Mouse (Mus musculus) intestine, embryonic 16.5 days (tissue): ENCODE measurements around the gene Rph3al. TPM values are rescaled to one million over a fixed set of nuclear protein-coding genes. Genes with fewer than 3 reads are reported as not detected.
A peak's percentile ranks its signal among the peaks of the same experiment; 100 is the strongest.

Source experiments
- ATAC-seq: fragments of 200-750 bp; cut with Nextera tagmentation; 2 replicates; pipeline ENCODE4 v1.8.0; 2017; ENCODE audit warnings: moderate TSS enrichment, moderate library complexity
- H3K27ac ChIP-seq: fragments of 300-500 bp; sonication (generic); 2 replicates; pipeline ENCODE4 v1.5.1; 2014; ENCODE audit warnings: mild to moderate bottlenecking, low read length
- H3K27me3 ChIP-seq: fragments of 300-500 bp; sonication (generic); replicated peaks from 2 replicates; pipeline ENCODE4 v1.6.1; 2014; ENCODE audit warnings: low read length, control low read depth, mixed read lengths; ENCODE audit not compliant: control insufficient read depth, insufficient read depth
- H3K36me3 ChIP-seq: fragments of 300-500 bp; sonication (generic); 2 replicates; pipeline ENCODE4 v1.6.1; 2014; ENCODE audit warnings: low read length, control low read depth; ENCODE audit not compliant: control insufficient read depth, insufficient read depth
- H3K4me1 ChIP-seq: fragments of 300-500 bp; sonication (generic); 2 replicates; pipeline ENCODE4 v1.6.1; 2014; ENCODE audit warnings: low read length, control low read depth, mixed read lengths; ENCODE audit not compliant: control insufficient read depth, insufficient read depth
- H3K4me2 ChIP-seq: fragments of 300-500 bp; sonication (generic); 2 replicates; pipeline ENCODE4 v1.6.1; 2014; ENCODE audit warnings: low read depth, low read length, control low read depth
- H3K4me3 ChIP-seq: fragments of 300-500 bp; sonication (generic); 2 replicates; pipeline ENCODE4 v1.5.1; 2014; ENCODE audit warnings: mild to moderate bottlenecking, low read length
- H3K9ac ChIP-seq: fragments of 300-500 bp; sonication (generic); 2 replicates; pipeline ENCODE4 v1.6.1; 2014; ENCODE audit warnings: low read depth, low read length
- H3K9me3 ChIP-seq: fragments of 300-500 bp; sonication (generic); 2 replicates; pipeline ENCODE4 v1.6.1; 2016; ENCODE audit warnings: low read length, control low read depth; ENCODE audit not compliant: control insufficient read depth
- WGBS: fragments of 180-500 bp; shearing (Covaris S2); extraction: QIAGEN DNeasy Blood & Tissue Kit; methylation state at CpG from one replicate; pipeline ENCODE4 v1.1.7; 2014; 5-methylcytosine and 5-hydroxymethylcytosine counted together
- polyA plus RNA-seq: library from polyadenylated mRNA; unstranded; fragments of >200 nt; fragmentation: Nextera tagmentation; extraction: Ambion mirVana; gene quantifications from 2 replicates; pipeline ENCODE4 v1.2.1, GENCODE M21; 2015

Rph3al gene
- polyA plus RNA-seq, 1 experiment from 2014 or later: 21.1 TPM

DNA sequence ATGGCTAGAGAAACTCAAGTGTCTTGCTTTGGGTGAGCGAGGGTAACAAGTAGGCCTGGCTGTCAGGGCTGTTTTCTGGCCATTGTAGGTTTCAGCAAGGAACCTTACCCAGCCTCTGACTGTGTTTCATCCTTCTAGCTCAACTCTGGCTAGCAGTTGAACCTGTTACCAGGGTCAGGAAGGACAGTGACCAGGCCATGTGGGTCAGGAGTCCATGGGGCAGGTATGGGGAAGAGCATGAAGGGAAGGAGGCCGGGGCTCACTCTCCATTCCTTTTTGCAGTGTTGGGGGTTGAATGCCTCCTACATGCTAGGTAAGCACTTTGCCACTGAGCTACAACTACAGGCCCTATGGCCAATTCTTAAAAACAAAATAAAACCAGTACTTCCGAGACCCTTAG lies 107.8 kb downstream of the Rph3al start:
- no peak for ATAC-seq

DNA sequence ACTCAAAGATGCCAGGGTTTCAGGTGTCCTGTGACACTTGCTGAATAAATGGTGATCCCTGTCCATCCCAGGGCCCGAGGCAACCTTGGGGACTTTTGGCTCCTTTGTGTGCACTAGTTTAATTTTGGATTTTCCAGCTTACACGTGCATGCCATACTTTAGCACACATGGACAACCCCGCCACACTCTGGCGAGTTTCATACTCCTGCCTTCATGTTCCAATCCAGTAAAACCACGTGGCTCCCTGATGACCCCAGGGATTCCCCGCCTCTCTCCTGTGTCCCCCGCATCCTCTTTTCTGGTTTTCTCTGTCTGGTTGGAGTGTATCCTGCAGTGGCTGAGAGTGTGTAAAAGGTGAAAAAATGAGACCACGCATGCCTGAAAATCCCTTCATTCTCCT lies 110.8 kb downstream of the Rph3al start:
- no peak overlapping the region for H3K27ac ChIP-seq
- H3K27me3 ChIP-seq: no peaks in the 10 kb centered on the region
- no peaks in the 10 kb centered on the region for H3K4me1 ChIP-seq
- H3K9ac ChIP-seq: no peak overlapping the region
- no peaks in the 10 kb centered on the region for H3K9me3 ChIP-seq
- WGBS: 85% methylated on average over 8 of the region's 8 CpGs
- no peaks in the 10 kb centered on the region for H3K36me3 ChIP-seq
- no peak for ATAC-seq
- H3K4me3 ChIP-seq: no peak overlapping the region
- H3K4me2 ChIP-seq: no peak overlapping the region

More for the DNA sequence above, 107.8 kb downstream of the Rph3al start:
- Histone ChIP-seq H3K4me3 (no peak overlapping the region), H3K27me3 (no peaks in the 10 kb centered on the region), H3K9ac (no peak overlapping the region), H3K4me2 (no peak overlapping the region), H3K9me3 (no peaks in the 10 kb centered on the region), H3K4me1 (no peaks in the 10 kb centered on the region), H3K36me3 (no peaks in the 10 kb centered on the region), H3K27ac (no peak overlapping the region)
- 89% methylated on average over 3 of the region's 3 CpGs for WGBS

DNA sequence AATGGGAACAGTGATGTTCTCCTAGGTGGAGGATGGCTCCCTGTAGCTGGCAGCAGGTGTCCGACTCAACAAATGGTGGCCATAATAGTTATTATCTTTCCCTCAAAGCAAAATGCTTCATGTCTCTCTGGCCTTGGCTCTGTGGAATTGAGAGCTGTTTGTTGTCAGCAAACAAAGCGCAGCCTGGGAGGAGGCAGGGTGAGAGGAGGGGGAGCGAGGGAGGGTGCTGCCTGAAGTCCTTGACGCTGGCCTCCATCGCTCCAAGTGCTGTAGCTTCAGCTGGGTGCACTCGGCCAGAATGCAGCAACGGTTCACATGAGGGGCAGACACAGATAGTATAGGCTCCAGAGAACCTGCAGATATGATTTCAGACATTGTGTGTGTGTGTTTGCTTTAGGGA lies 114.7 kb downstream of the Rph3al start:
- Histone ChIP-seq H3K4me2 (no peak overlapping the region), H3K9ac (no peak overlapping the region), H3K36me3 (no peaks in the 10 kb centered on the region), H3K27me3 (no peaks in the 10 kb centered on the region), H3K4me3 (no peak overlapping the region), H3K4me1 (no peaks in the 10 kb centered on the region; the same call in 1 of the 2 replicates), H3K9me3 (no peaks in the 10 kb centered on the region), H3K27ac (no peak overlapping the region)
- 51% methylated on average over 7 of the region's 7 CpGs for WGBS
- ATAC-seq: no peak

DNA sequence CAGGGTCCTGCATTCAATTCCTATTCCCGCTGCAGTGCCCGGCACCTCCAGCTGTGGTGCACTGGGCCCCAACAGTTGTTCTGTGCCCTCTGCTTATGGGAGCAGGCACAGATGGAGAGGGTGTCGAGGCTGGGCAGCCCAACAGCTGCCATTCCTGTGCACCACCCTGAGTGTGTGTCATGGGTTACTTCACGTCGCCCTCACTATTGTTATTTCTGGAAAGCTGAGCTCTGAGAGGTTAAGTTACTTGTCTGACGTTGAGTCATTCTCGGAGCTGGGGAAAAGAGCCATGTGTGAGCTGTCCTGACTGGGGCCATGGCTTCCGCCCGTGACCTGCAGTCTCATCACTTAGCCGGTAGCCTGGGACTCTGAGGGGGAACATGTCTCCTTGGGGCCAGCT lies 125.1 kb downstream of the Rph3al start:
- peak overlapping the region; percentile 37; the same call in 1 of the 2 replicates for H3K9ac ChIP-seq
- no peak overlapping the region for H3K4me2 ChIP-seq
- ATAC-seq: no peak
- H3K9me3 ChIP-seq: no peaks in the 10 kb centered on the region
- H3K4me3 ChIP-seq: no peak overlapping the region
- no peaks in the 10 kb centered on the region for H3K27me3 ChIP-seq
- H3K4me1 ChIP-seq: peaks cover 31% of the 10 kb centered on the region
- WGBS: 60% methylated on average over 10 of the region's 10 CpGs
- H3K27ac ChIP-seq: peak overlapping the region; percentile 98
- no peaks in the 10 kb centered on the region for H3K36me3 ChIP-seq

DNA sequence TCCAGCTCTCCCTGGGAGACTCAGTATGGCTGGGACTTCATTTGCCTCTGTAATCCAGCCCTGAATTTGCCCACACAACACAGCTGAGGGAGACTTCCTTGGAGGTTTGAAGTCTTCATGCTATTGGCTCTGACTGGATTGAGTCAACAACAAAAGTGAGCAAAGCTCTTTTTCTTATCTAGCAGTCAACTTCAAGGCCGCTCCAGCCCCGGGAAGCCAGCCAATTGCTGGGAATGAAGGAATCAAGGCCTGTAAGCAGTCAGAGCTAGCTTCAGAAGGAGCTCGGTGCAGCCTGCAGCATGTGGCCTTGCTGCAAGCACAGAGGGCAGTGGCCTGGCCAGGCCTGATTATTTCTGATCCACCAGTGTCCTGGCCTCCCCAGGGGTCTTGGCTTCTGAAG lies 126.3 kb downstream of the Rph3al start:
- Histone ChIP-seq H3K27me3 (no peaks in the 10 kb centered on the region), H3K4me3 (no peak overlapping the region), H3K36me3 (no peaks in the 10 kb centered on the region), H3K27ac (peak overlapping the region; percentile 98), H3K4me1 (peaks cover 35% of the 10 kb centered on the region), H3K9me3 (no peaks in the 10 kb centered on the region), H3K4me2 (no peak overlapping the region), H3K9ac (peak overlapping the region; percentile 59)
- WGBS: 10% methylated on average over 3 of the region's 3 CpGs
- ATAC-seq: peak; percentile 91

DNA sequence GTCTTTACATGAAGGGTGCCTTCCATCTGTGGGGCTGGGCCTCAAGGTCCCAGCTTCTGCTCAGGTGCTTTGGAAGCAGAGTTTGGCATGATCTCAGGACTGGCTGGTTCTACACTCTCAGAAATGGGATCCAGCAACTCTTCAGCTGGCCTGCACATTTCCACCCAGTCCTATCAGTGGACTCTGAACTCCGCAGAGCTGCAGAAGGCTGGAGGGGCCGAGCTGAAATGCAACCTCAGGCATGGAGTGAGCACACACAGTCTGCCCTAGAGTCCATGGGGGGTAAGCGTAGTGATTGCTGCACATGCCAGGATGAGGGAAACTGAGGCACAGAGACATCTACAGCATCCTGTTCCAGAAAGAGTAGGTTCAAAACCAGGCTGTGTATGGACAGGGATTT lies 127.7 kb downstream of the Rph3al start:
- Histone ChIP-seq H3K27me3 (no peaks in the 10 kb centered on the region), H3K36me3 (no peaks in the 10 kb centered on the region), H3K4me2 (0 out of 2 replicates have a peak overlapping the region, but pooled peaks have one; percentile 16), H3K4me1 (peaks cover 35% of the 10 kb centered on the region), H3K4me3 (no peak overlapping the region), H3K27ac (peak overlapping the region; percentile 65), H3K9ac (0 out of 2 replicates have a peak overlapping the region, but pooled peaks have one; percentile 18), H3K9me3 (no peaks in the 10 kb centered on the region)
- WGBS: 70% methylated on average over 3 of the region's 3 CpGs
- ATAC-seq: peak; percentile 71

DNA sequence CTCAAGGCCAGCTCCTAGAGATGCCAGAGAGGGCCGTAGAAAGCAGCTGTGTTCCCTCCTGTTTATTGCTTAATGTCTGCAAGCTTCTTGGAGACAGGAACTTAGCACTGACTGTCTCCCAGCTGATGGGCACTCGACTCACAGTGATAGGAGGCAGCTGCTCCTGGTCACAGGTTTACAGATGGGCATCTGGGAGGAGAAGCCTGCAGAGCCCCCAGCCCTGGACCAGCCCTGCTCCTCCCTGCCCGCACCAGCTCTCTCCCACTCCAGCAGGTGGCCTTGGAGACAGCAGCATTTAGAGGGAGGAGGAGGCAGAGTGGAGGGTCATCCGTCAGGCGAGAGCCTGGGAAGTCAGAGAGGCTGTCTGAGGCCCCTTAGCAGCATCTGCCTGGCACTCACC lies 130.7 kb downstream of the Rph3al start:
- Histone ChIP-seq H3K9ac (no peak overlapping the region), H3K36me3 (no peaks in the 10 kb centered on the region), H3K27ac (no peak overlapping the region), H3K4me2 (no peak overlapping the region), H3K9me3 (no peaks in the 10 kb centered on the region), H3K4me1 (peaks cover 21% of the 10 kb centered on the region), H3K27me3 (no peaks in the 10 kb centered on the region), H3K4me3 (no peak overlapping the region)
- WGBS: 27% methylated on average over 5 of the region's 5 CpGs
- 0 out of 2 replicates have a peak, but pooled peaks have one; percentile 8 for ATAC-seq

DNA sequence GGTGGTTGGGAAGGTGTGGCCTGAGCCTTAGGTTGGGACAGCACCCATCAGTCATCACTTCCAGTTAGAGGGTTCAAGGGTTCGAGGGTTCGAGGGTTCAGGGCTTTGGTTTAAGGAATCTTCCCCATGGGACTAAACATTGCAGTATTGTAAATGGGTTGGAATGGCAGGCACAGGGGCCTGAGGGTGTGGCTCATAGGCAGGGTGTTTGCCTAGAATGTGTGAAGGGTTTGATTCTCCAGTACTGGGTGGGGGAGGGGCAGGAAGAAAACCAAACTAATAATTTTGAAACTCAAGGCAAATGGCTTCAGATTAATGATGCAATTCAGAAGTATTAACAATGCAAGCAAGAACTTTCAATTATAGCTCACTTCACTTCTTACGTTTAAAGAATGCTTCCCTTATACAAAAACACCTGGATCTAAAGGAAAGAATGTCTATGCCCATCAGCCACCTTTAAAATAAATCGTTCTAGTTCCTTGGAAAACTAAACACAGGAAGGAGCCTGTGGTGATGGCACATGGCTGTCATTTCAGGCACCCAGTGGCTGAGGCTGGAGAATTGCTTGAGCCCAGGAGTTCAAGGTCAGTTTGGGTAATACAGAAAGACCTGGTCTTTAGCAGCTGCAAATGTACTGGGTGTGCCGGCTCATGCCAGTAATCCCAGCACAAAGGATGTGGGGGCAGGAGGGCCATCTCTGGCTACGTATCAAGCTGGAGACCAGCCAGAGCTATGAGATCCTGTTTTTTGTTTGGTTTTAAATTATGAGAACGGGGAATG lies 136.3 kb downstream of the Rph3al start:
- WGBS: 74% methylated on average over 7 of the region's 7 CpGs
- Histone ChIP-seq H3K9me3 (no peaks in the 10 kb centered on the region), H3K27me3 (no peaks in the 10 kb centered on the region), H3K27ac (no peak overlapping the region), H3K4me2 (no peak overlapping the region), H3K9ac (no peak overlapping the region), H3K4me3 (no peak overlapping the region), H3K36me3 (no peaks in the 10 kb centered on the region), H3K4me1 (no peaks in the 10 kb centered on the region)
- ATAC-seq: no peak

DNA sequence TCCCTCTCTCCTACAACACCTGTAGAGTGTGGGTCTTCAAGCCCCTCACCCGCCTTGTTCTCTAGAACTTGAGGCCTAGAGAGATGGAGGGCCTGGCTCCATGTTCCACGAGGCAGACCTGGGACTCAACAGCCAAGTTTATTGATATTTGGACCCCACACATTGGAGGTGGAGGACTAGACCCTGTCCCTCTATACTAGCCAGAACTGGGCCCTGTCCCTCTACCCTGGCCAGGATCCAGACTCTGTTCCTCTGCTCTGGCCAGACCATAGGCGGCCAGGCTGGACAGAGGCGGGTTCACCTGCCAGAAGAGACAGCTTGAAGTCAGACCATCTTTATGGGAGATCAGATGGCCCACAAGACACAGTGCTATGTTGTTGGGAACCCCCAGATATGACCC lies 136.9 kb downstream of the Rph3al start:
- no peak overlapping the region for H3K27ac ChIP-seq
- no peaks in the 10 kb centered on the region for H3K36me3 ChIP-seq
- 0 out of 2 replicates have a peak, but pooled peaks cover 2% of the 10 kb centered on the region for H3K27me3 ChIP-seq
- no peak overlapping the region for H3K9ac ChIP-seq
- H3K9me3 ChIP-seq: no peaks in the 10 kb centered on the region
- WGBS: 82% methylated on average over 4 of the region's 4 CpGs
- no peak overlapping the region for H3K4me2 ChIP-seq
- ATAC-seq: no peak
- no peaks in the 10 kb centered on the region for H3K4me1 ChIP-seq
- no peak overlapping the region for H3K4me3 ChIP-seq
